Mouse (Mus musculus) midbrain, embryonic 16.5 days (tissue): ENCODE results near the gene Slc25a39. TPM values are rescaled to one million over a fixed set of nuclear protein-coding genes. Genes with fewer than 3 reads are reported as not detected.

Source experiments
- ATAC-seq: fragments of 200-750 bp; cut with Nextera tagmentation; 2 replicates; pipeline ENCODE4 v1.8.0; 2017; ENCODE audit warnings: moderate TSS enrichment
- H3K27ac ChIP-seq: fragments of 300-500 bp; sonication (generic); 2 replicates; pipeline ENCODE4 v1.5.1; 2014; ENCODE audit warnings: mild to moderate bottlenecking, low read length, mixed read lengths
- H3K27me3 ChIP-seq: fragments of 300-500 bp; sonication (generic); 2 replicates; pipeline ENCODE4 v1.6.1; 2014; ENCODE audit warnings: low read depth, low read length, mixed read lengths; ENCODE audit not compliant: control insufficient read depth, insufficient read depth
- H3K36me3 ChIP-seq: fragments of 300-500 bp; sonication (generic); 2 replicates; pipeline ENCODE4 v1.6.1; 2014; ENCODE audit warnings: mild to moderate bottlenecking, low read length, moderate library complexity, mixed read lengths; ENCODE audit not compliant: control insufficient read depth, insufficient read depth
- H3K4me1 ChIP-seq: fragments of 300-500 bp; sonication (generic); 2 replicates; pipeline ENCODE4 v1.6.1; 2014; ENCODE audit warnings: mild to moderate bottlenecking, low read length, mixed read lengths; ENCODE audit not compliant: control insufficient read depth, insufficient read depth
- H3K4me2 ChIP-seq: fragments of 300-500 bp; sonication (generic); 2 replicates; pipeline ENCODE4 v1.6.1; 2014; ENCODE audit warnings: mild to moderate bottlenecking, low read length, mixed read lengths
- H3K4me3 ChIP-seq: fragments of 300-500 bp; sonication (generic); 2 replicates; pipeline ENCODE4 v1.5.1; 2014; ENCODE audit warnings: low read depth, mild to moderate bottlenecking, low read length, moderate library complexity, mixed read lengths
- H3K9ac ChIP-seq: fragments of 300-500 bp; sonication (generic); 2 replicates; pipeline ENCODE4 v1.6.1; 2014; ENCODE audit warnings: low read depth, low read length, mixed read lengths
- H3K9me3 ChIP-seq: fragments of 300-500 bp; sonication (generic); replicated peaks from 2 replicates; pipeline ENCODE4 v1.6.1; 2014; ENCODE audit warnings: mild to moderate bottlenecking, low read length, mixed read lengths; ENCODE audit not compliant: control insufficient read depth, poor library complexity, severe bottlenecking
- whole genome bisulfite sequencing: fragments of 180-500 bp; shearing (Covaris S2); extraction: QIAGEN DNeasy Blood & Tissue Kit; methylation state at CpG from one replicate; pipeline ENCODE4 v1.1.7; 2014; 5-methylcytosine and 5-hydroxymethylcytosine counted together
- polyA plus RNA-seq: library from polyadenylated mRNA; unstranded; fragments of >200 nt; fragmentation: Nextera tagmentation; extraction: Ambion mirVana; gene quantifications from 2 replicates; pipeline ENCODE4 v1.2.1, GENCODE M21; 2015

Gene Slc25a39
- polyA plus RNA-seq, 1 experiment from 2014 or later, result 150 TPM

GRCm38 (mm10) chr11:102401898-102402500 lies 5.7 kb downstream of the Slc25a39 start:
- Histone ChIP-seq H3K4me1 (peaks cover 32% of the 10 kb centered on the region), H3K27ac (no peak overlapping the region), H3K4me2 (no peak overlapping the region), H3K9me3 (no peaks in the 10 kb centered on the region), H3K4me3 (no peak overlapping the region), H3K9ac (no peak overlapping the region), H3K27me3 (no peaks in the 10 kb centered on the region), H3K36me3 (peaks cover 30% of the 10 kb centered on the region)
- ATAC-seq, result no peak
- WGBS, result 56% methylated on average over 12 of the region's 12 CpGs

- no peaks in the 10 kb centered on the region for H3K27me3 ChIP-seq
- peaks cover 34% of the 10 kb centered on the region for H3K4me1 ChIP-seq
- H3K9me3 ChIP-seq, result no peaks in the 10 kb centered on the region
- H3K9ac ChIP-seq, result no peak overlapping the region
- H3K27ac ChIP-seq, result no peak overlapping the region
- H3K36me3 ChIP-seq, result peaks cover 30% of the 10 kb centered on the region
- no peak overlapping the region for H3K4me2 ChIP-seq
- no peak overlapping the region for H3K4me3 ChIP-seq
- no peak for ATAC-seq
- 33% methylated on average over 12 of the region's 12 CpGs for WGBS
Measured at GRCm38 (mm10) chr11:102400513-102401084, 7.1 kb downstream of the Slc25a39 start.

- ATAC-seq, result no peak
- Histone ChIP-seq H3K9ac (no peak overlapping the region), H3K9me3 (no peaks in the 10 kb centered on the region), H3K27me3 (no peaks in the 10 kb centered on the region), H3K4me1 (peaks cover 34% of the 10 kb centered on the region), H3K36me3 (peaks cover 27% of the 10 kb centered on the region), H3K4me2 (no peak overlapping the region), H3K4me3 (no peak overlapping the region), H3K27ac (no peak overlapping the region)
- WGBS, result 7% methylated on average over 34 of the region's 34 CpGs
Measured at GRCm38 (mm10) chr11:102399610-102400072, 8.1 kb downstream of the Slc25a39 start.

GRCm38 (mm10) chr11:102399107-102399506 lies 8.6 kb downstream of the Slc25a39 start:
- Histone ChIP-seq H3K4me1 (peaks cover 35% of the 10 kb centered on the region), H3K27ac (no peak overlapping the region), H3K27me3 (no peaks in the 10 kb centered on the region), H3K9ac (no peak overlapping the region), H3K4me2 (no peak overlapping the region), H3K36me3 (peaks cover 23% of the 10 kb centered on the region), H3K9me3 (no peaks in the 10 kb centered on the region), H3K4me3 (no peak overlapping the region)
- WGBS, result 25% methylated on average over 14 of the region's 15 CpGs
- no peak for ATAC-seq

- Histone ChIP-seq H3K9ac (no peak overlapping the region; the same call in 1 of the 2 replicates), H3K36me3 (peaks cover 18% of the 10 kb centered on the region), H3K9me3 (no peaks in the 10 kb centered on the region), H3K27me3 (no peaks in the 10 kb centered on the region), H3K4me3 (no peak overlapping the region), H3K4me2 (no peak overlapping the region), H3K27ac (no peak overlapping the region), H3K4me1 (peaks cover 35% of the 10 kb centered on the region)
- WGBS, result 80% methylated on average over 20 of the region's 20 CpGs
- no peak for ATAC-seq
Measured at GRCm38 (mm10) chr11:102398007-102398825, 9.5 kb downstream of the Slc25a39 start.

GRCm38 (mm10) chr11:102396671-102397141 lies 11.0 kb downstream of the Slc25a39 start:
- no peak for ATAC-seq
- 65% methylated on average over 7 of the region's 7 CpGs for WGBS
- Histone ChIP-seq H3K9me3 (no peaks in the 10 kb centered on the region), H3K27ac (no peak overlapping the region), H3K4me2 (peak overlapping the region; percentile 91), H3K27me3 (no peaks in the 10 kb centered on the region), H3K4me1 (peaks cover 38% of the 10 kb centered on the region), H3K36me3 (peaks cover 12% of the 10 kb centered on the region; the same call in 1 of the 2 replicates), H3K9ac (peak overlapping the region; percentile 42), H3K4me3 (no peak overlapping the region; the same call in 1 of the 2 replicates)

- WGBS, result 60% methylated on average over 6 of the region's 6 CpGs
- Histone ChIP-seq H3K27me3 (no peaks in the 10 kb centered on the region), H3K9ac (peak overlapping the region; percentile 26; the same call in 1 of the 2 replicates)
Measured at GRCm38 (mm10) chr11:102396263-102396662, 11.5 kb downstream of the Slc25a39 start.

GRCm38 (mm10) chr11:102395250-102395649 lies 12.5 kb downstream of the Slc25a39 start:
- H3K9me3 ChIP-seq, result no peaks in the 10 kb centered on the region
- H3K9ac ChIP-seq, result peak overlapping the region; percentile 96
- H3K4me1 ChIP-seq, result peaks cover 38% of the 10 kb centered on the region
- peaks cover 10% of the 10 kb centered on the region; the same call in 1 of the 2 replicates for H3K36me3 ChIP-seq
- under 1% methylated on average over 5 of the region's 5 CpGs for WGBS
- peak overlapping the region; percentile 84 for H3K4me3 ChIP-seq
- no peaks in the 10 kb centered on the region for H3K27me3 ChIP-seq
- peak overlapping the region; percentile 95 for H3K27ac ChIP-seq
- no peak for ATAC-seq
- H3K4me2 ChIP-seq, result peak overlapping the region; percentile 91

More at GRCm38 (mm10) chr11:102396263-102396662, 11.5 kb downstream of the Slc25a39 start:
- Histone ChIP-seq H3K4me1 (peaks cover 38% of the 10 kb centered on the region), H3K36me3 (peaks cover 10% of the 10 kb centered on the region; the same call in 1 of the 2 replicates), H3K4me3 (peak overlapping the region; percentile 84; the same call in 1 of the 2 replicates), H3K27ac (no peak overlapping the region), H3K4me2 (peak overlapping the region; percentile 91), H3K9me3 (no peaks in the 10 kb centered on the region)
- ATAC-seq, result no peak
